In genomic region chr3:119782022-119782945, GRCm38 (mm10) we compare ENCODE assay signal across 8 mouse cellular contexts. TPM values are rescaled to one million over a fixed set of nuclear protein-coding genes. Genes with fewer than 3 reads are reported as not detected.
DNase-seq lines count a peak whose midpoint lies in the region; ATAC-seq and TF ChIP-seq lines count a peak whose summit lies in the region.

No protein-coding gene starts in this region.

- under 1% methylated on average over 45 of the region's 63 CpGs for WGBS in forebrain, postnatal 0 days
- under 1% methylated on average over 58 of the region's 63 CpGs for WGBS in lung, embryonic 14.5 days

- peak overlapping the region; percentile 99 for H3K27ac ChIP-seq in forebrain, postnatal 0 days (ENCODE audit: low read depth, low read length)
- H3K27ac ChIP-seq in layer of hippocampus, adult 2 months = peak overlapping the region; percentile 99
- peak overlapping the region; percentile 98 for H3K27ac ChIP-seq in lung, embryonic 14.5 days (ENCODE audit: low read depth)

- H3K4me3 ChIP-seq in forebrain, postnatal 0 days (ENCODE audit: low read depth, low read length) = peak overlapping the region; percentile 98
- H3K4me3 ChIP-seq in layer of hippocampus, adult 2 months = peak overlapping the region; percentile 83
- H3K4me3 ChIP-seq in lung, embryonic 14.5 days (ENCODE audit: low read depth, low read length) = peak overlapping the region; percentile 84

- H3K9ac ChIP-seq in forebrain, postnatal 0 days = peak overlapping the region; percentile 99
- H3K9ac ChIP-seq in lung, embryonic 14.5 days = peak overlapping the region; percentile 99

- H3K4me1 ChIP-seq in forebrain, postnatal 0 days (ENCODE audit: insufficient read depth) = peaks cover 9% of the 10 kb centered on the region; the same call in 1 of the 2 replicates
- H3K4me1 ChIP-seq in lung, embryonic 14.5 days (ENCODE audit: insufficient read depth) = peaks cover 3% of the 10 kb centered on the region; the same call in 1 of the 2 replicates

- peak; percentile 59 for ATAC-seq in forebrain, postnatal 0 days
- ATAC-seq in lung, embryonic 14.5 days (ENCODE audit: insufficient read depth) = peak; percentile 57
- ATAC-seq in neutrophil, adult 5-6 weeks (ENCODE audit: extremely low read depth, insufficient number of reproducible peaks, low FRiP score, poor library complexity, severe bottlenecking) = peak; percentile 8; the same call in 1 of the 2 replicates

- H3K4me2 ChIP-seq in forebrain, postnatal 0 days (ENCODE audit: low read depth) = peak overlapping the region; percentile 54
- peak overlapping the region; percentile 75 for H3K4me2 ChIP-seq in lung, embryonic 14.5 days

- H3K27me3 ChIP-seq in forebrain, postnatal 0 days (ENCODE audit: insufficient read depth, low read length) = no peaks in the 10 kb centered on the region
- H3K27me3 ChIP-seq in lung, embryonic 14.5 days (ENCODE audit: insufficient read depth, low read length) = no peaks in the 10 kb centered on the region

- TF ChIP-seq CTCF in forebrain, postnatal 0 days (IDR thresholded peaks at IDR 0.05; ENCODE audit: low read depth) = no peak
- TF ChIP-seq CTCF in layer of hippocampus, adult 2 months (conservative IDR thresholded peaks at IDR 0.05) = no peak
- TF ChIP-seq CTCF in lung, embryonic 14.5 days (IDR thresholded peaks at IDR 0.05; ENCODE audit: low read depth) = no peak

- H3K36me3 ChIP-seq in forebrain, postnatal 0 days (ENCODE audit: insufficient read depth) = no peaks in the 10 kb centered on the region
- 0 out of 2 replicates have a peak, but pooled peaks cover 7% of the 10 kb centered on the region for H3K36me3 ChIP-seq in lung, embryonic 14.5 days (ENCODE audit: insufficient read depth)

- no peaks in the 10 kb centered on the region for H3K9me3 ChIP-seq in forebrain, postnatal 0 days (ENCODE audit: low read length)
- H3K9me3 ChIP-seq in lung, embryonic 14.5 days (ENCODE audit: low read depth, low read length) = no peaks in the 10 kb centered on the region

- peak; percentile 71 for DNase-seq in NIH3T3 (ENCODE audit: low read depth)
- peak; percentile 59 for DNase-seq in cerebellum, adult 8-10 months
- DNase-seq in forebrain, postnatal 0 days = peak; percentile 67
- peak; percentile 66 for DNase-seq in heart, postnatal 4 days
- peak; percentile 31 to 49 for DNase-seq in layer of hippocampus, adult 2 months (ENCODE audit: low spot score in 2 of 2)
- DNase-seq in lung, embryonic 14.5 days = peak; percentile 73
- DNase-seq in thymus, postnatal 14 days = peak; percentile 63

RNA-seq across cellular contexts. Expression of gene Ptbp2, which starts 2.0 kb away (rescaled TPM):
- 336 and 372 TPM in 2 replicates for total RNA-seq in forebrain, postnatal 0 days (2014; rRNA removed)
- 183 and 185 TPM in 2 replicates for polyA plus RNA-seq in forebrain, postnatal 0 days (2015; fragmentation: Nextera tagmentation; extraction: Ambion mirVana)
- 10 to 100 TPM; 64.2 to 67.7 TPM for total RNA-seq in heart, postnatal 4 days (2021)
- total RNA-seq in layer of hippocampus, adult 2 months (2021) = 100 to 1,000 TPM; 133 TPM
- polyA plus RNA-seq in lung, embryonic 14.5 days (2014; fragmentation: Nextera tagmentation; extraction: Ambion mirVana) = 80.1 and 86.5 TPM in 2 replicates
- 76.5 and 77.3 TPM in 2 replicates for total RNA-seq in neutrophil, adult 5-6 weeks (2017)

Comparison
In these comparisons a context has a peak if more than half of its experiments do, and no peak if none do; other contexts are left out.
1. Peak in every context shown above with its lines: DNase-seq, ATAC-seq, H3K4me3 ChIP-seq and H3K27ac ChIP-seq.
2. ATAC-seq: peak in every context shown above with its lines; median percentile 59 in forebrain, postnatal 0 days; 57 in lung, embryonic 14.5 days; 8 in neutrophil, adult 5-6 weeks.